Mouse (Mus musculus): ENCODE data around the gene Lrmda.

GRCm38 (mm10) chr14:22968705-22969104 lies 949.2 kb downstream of the Lrmda start:
- TF ChIP-seq GABPA (IDR thresholded peaks at IDR 0.05; ENCODE audit: low read depth, low read length) (no peak), CTCF (IDR thresholded peaks at IDR 0.05 in 2 of 3, conservative IDR thresholded peaks at IDR 0.05 in 1 of 3; ENCODE audit: control insufficient read depth in 1 of 3, insufficient read depth in 1 of 3, low read depth in 2 of 3, low read length in 3 of 3, poor library complexity in 1 of 3, severe bottlenecking in 1 of 3) (no peak), SIN3A (IDR thresholded peaks at IDR 0.05; ENCODE audit: low read length) (no peak), GATA1 (IDR thresholded peaks at IDR 0.05; ENCODE audit: low read depth, low read length) (no peak), ZMIZ1 (IDR thresholded peaks at IDR 0.05; ENCODE audit: low read depth, low read length) (no peak), KAT2A (conservative IDR thresholded peaks at IDR 0.05; ENCODE audit: low read depth, low read length) (no peak), EP300 (IDR thresholded peaks at IDR 0.05; ENCODE audit: low read depth in 1 of 2, low read length in 2 of 2) (no peak), POLR2A (IDR thresholded peaks at IDR 0.05; ENCODE audit: control insufficient read depth in 1 of 2, insufficient read depth in 1 of 2, low read depth in 1 of 2, low read length in 2 of 2, poor library complexity in 1 of 2) (no peak), CHD1 (IDR thresholded peaks at IDR 0.05; ENCODE audit: low read depth, low read length) (no peak), E2F4 (IDR thresholded peaks at IDR 0.05; ENCODE audit: borderline replicate concordance, low read depth, low read length) (no peak), USF2 (IDR thresholded peaks at IDR 0.05; ENCODE audit: borderline replicate concordance in 1 of 2, insufficient read depth in 1 of 2, low read depth in 1 of 2, low read length in 2 of 2) (no peak), ELF1 (IDR thresholded peaks at IDR 0.05; ENCODE audit: low read depth, low read length) (no peak)
